Mouse (Mus musculus) kidney, embryonic 16.5 days (tissue): ENCODE data around the gene Pik3ip1. TPM values are rescaled to one million over a fixed set of nuclear protein-coding genes. Genes with fewer than 3 reads are reported as not detected.

Experiments used
- ATAC-seq: fragments of 200-750 bp; cut with Nextera tagmentation; 2 replicates; pipeline ENCODE4 v1.8.0; 2017; ENCODE audit warnings: moderate TSS enrichment; ENCODE audit not compliant: low FRiP score, low TSS enrichment
- H3K27ac ChIP-seq: fragments of 300-500 bp; sonication (generic); 2 replicates; pipeline ENCODE4 v1.5.1; 2014; ENCODE audit warnings: low read length
- H3K27me3 ChIP-seq: fragments of 300-500 bp; sonication (generic); 2 replicates; pipeline ENCODE4 v1.6.1; 2014; ENCODE audit warnings: low read length, control low read depth, mixed read lengths; ENCODE audit not compliant: insufficient read depth
- H3K36me3 ChIP-seq: fragments of 300-500 bp; sonication (generic); 2 replicates; pipeline ENCODE4 v1.6.1; 2014; ENCODE audit warnings: low read length, control low read depth, mixed read lengths; ENCODE audit not compliant: insufficient read depth
- H3K4me1 ChIP-seq: fragments of 300-500 bp; sonication (generic); 2 replicates; pipeline ENCODE4 v1.6.1; 2014; ENCODE audit warnings: low read length, control low read depth, mixed read lengths; ENCODE audit not compliant: insufficient read depth
- H3K4me2 ChIP-seq: fragments of 300-500 bp; sonication (generic); replicated peaks from 2 replicates; pipeline ENCODE4 v1.6.1; 2014; ENCODE audit warnings: low read depth, low read length
- H3K4me3 ChIP-seq: fragments of 300-500 bp; sonication (generic); 2 replicates; pipeline ENCODE4 v1.5.1; 2014; ENCODE audit warnings: mild to moderate bottlenecking, low read length
- H3K9ac ChIP-seq: fragments of 300-500 bp; sonication (generic); replicated peaks from 2 replicates; pipeline ENCODE4 v1.6.1; 2014; ENCODE audit warnings: low read length
- H3K9me3 ChIP-seq: fragments of 300-500 bp; sonication (generic); 2 replicates; pipeline ENCODE4 v1.6.1; 2016; ENCODE audit warnings: low read length, control low read depth
- WGBS: fragments of 180-500 bp; shearing (Covaris S2); extraction: QIAGEN DNeasy Blood & Tissue Kit; methylation state at CpG from one replicate; pipeline ENCODE4 v1.1.7; 2014; 5-methylcytosine and 5-hydroxymethylcytosine counted together
- polyA plus RNA-seq: library from polyadenylated mRNA; unstranded; fragments of >200 nt; fragmentation: Nextera tagmentation; extraction: Ambion mirVana; gene quantifications from 2 replicates; pipeline ENCODE4 v1.2.1, GENCODE M21; 2015

Pik3ip1 gene
- polyA plus RNA-seq, 1 experiment from 2014 or later = 10.5 TPM

- Histone ChIP-seq H3K9ac (0 out of 2 replicates have a peak overlapping the region, but pooled peaks have one; percentile 44), H3K36me3 (peaks cover 40% of the 10 kb centered on the region), H3K4me3 (no peak overlapping the region), H3K4me1 (peaks cover 24% of the 10 kb centered on the region), H3K27ac (peak overlapping the region; percentile 27; the same call in 1 of the 2 replicates), H3K27me3 (no peaks in the 10 kb centered on the region), H3K9me3 (no peaks in the 10 kb centered on the region), H3K4me2 (no peak overlapping the region)
- ATAC-seq = no peak
These were observed 17.6 kb downstream of the Pik3ip1 start for GRCm38 (mm10) chr11:3347835-3348195.

DNA sequence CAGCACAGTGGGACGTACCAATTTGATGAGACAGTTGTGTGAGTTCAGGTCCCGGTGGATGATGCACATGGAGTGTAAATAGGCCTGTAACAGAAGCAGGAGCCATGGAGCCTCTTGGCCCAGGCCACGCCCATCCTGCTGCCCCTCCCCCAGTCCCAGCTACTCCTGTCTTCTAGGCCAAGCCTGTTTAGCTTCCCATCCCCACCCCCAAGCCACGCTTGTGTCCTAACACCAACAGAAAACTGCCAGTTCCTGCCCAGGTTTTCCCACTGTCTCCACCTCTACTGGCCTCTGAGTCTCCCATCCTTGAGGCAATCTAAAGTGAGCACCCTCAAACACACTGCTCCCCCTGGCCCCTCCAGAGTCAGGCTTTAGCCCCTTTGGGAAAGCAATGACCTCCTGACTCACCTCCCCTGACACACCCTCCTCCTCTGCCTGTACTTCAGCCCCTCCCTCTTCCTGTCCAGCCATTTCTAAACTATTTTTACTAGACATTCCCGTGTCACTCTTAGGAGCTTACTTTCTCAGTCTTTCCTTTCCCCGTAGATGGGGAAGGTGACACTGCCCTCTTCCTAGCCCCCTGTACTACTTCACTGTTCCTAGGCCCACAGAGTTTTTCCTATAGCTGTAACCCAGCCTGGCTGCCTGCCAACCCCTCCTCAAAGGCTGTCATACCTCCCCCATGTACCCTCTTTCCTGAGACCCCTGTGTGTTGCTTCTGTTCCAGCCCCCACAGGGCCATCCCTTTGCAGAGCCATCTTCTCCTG is 18.6 kb downstream of the Pik3ip1 start:
- H3K9ac ChIP-seq = peak overlapping the region; percentile 44; the same call in 1 of the 2 replicates
- H3K36me3 ChIP-seq = peaks cover 41% of the 10 kb centered on the region
- no peak overlapping the region for H3K4me2 ChIP-seq
- peaks cover 24% of the 10 kb centered on the region for H3K4me1 ChIP-seq
- peak; percentile 21; the same call in 1 of the 2 replicates for ATAC-seq
- 22% methylated on average over 6 of the region's 6 CpGs for WGBS
- no peak overlapping the region for H3K4me3 ChIP-seq
- no peaks in the 10 kb centered on the region for H3K27me3 ChIP-seq
- peak overlapping the region; percentile 63 for H3K27ac ChIP-seq
- no peaks in the 10 kb centered on the region for H3K9me3 ChIP-seq

DNA sequence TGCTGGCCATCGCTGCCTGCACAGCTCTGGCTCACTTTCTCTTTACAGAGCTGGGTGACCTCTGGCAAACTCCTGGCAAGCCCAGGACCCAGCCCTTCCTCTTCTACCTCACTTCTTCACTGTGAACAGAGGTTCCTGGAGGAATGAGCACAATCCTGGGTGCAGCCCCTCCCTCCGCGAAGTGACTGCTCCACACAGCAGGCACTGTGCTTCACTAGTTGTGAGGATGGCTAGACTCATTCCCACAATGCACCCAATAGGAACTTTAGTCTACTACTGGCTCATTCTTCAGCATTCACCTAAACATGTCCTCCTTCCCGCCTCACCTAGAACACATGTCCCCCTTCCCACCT is 19.1 kb downstream of the Pik3ip1 start:
- Histone ChIP-seq H3K27ac (peak overlapping the region; percentile 63), H3K27me3 (no peaks in the 10 kb centered on the region), H3K4me1 (peaks cover 24% of the 10 kb centered on the region), H3K4me3 (no peak overlapping the region), H3K9me3 (no peaks in the 10 kb centered on the region), H3K4me2 (no peak overlapping the region), H3K9ac (peak overlapping the region; percentile 44; the same call in 1 of the 2 replicates), H3K36me3 (peaks cover 42% of the 10 kb centered on the region)
- 80% methylated on average over 4 of the region's 4 CpGs for WGBS
- 0 out of 2 replicates have a peak, but pooled peaks have one; percentile 3 for ATAC-seq

DNA sequence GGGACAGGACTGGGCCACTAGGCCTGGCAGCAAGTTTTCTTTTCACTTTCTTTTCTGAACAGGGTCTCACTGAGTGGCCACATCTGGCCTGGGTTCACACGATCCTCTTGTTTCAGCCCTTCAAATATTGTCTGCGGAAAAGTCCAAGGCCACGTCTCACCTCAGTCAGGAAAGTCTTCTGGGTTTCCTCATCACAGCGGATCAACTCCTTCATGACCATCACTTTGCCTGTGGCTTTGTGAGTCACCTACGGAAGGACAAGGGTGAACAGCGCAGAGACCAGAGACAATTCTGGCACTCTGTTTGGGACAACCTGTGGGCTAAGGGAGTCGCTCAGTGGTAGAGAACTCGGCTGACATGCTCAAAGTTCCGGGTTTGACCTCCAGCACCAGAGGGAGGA is 21.9 kb downstream of the Pik3ip1 start:
- Histone ChIP-seq H3K4me3 (no peak overlapping the region), H3K9me3 (no peaks in the 10 kb centered on the region), H3K27ac (no peak overlapping the region), H3K36me3 (peaks cover 38% of the 10 kb centered on the region), H3K27me3 (no peaks in the 10 kb centered on the region), H3K4me2 (no peak overlapping the region), H3K4me1 (peaks cover 21% of the 10 kb centered on the region), H3K9ac (no peak overlapping the region)
- 91% methylated on average over 9 of the region's 9 CpGs for WGBS
- ATAC-seq = no peak

DNA sequence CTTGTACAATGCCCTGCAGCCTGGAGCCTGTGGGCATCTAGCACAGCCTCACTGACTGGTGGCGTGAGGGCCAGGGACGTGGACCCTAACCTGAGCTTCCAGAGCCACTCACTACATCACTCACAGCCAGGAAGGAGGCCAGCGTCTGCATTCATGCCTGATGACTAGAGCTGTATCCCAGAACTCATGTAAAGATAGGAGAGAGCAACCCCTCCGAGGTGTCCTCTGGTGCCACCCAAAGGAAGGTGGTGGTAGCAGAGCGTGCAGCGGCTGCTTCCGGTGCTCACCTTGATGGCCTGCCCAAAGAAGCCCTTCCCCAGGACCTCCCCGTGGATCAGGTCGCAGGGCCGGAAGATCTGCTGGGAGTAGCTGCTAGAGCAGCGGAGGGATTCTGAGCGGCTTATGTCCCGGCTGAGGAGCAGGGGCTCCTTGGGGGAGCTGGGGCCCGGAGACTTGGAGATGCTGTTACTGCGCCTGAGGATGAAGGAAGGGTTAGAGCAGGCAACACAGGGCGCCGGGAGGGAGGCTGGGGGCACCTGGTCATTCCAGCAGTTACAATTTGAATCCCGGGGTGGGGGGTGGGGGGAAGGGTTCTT is 22.9 kb downstream of the Pik3ip1 start:
- peak; percentile 16; the same call in 1 of the 2 replicates for ATAC-seq
- Histone ChIP-seq H3K4me3 (no peak overlapping the region), H3K9ac (no peak overlapping the region), H3K4me1 (peaks cover 14% of the 10 kb centered on the region), H3K4me2 (no peak overlapping the region), H3K9me3 (no peaks in the 10 kb centered on the region), H3K27ac (no peak overlapping the region), H3K36me3 (peaks cover 45% of the 10 kb centered on the region), H3K27me3 (no peaks in the 10 kb centered on the region)
- WGBS = 44% methylated on average over 18 of the region's 18 CpGs

- H3K9me3 ChIP-seq = peaks cover 5% of the 10 kb centered on the region; the same call in 1 of the 2 replicates
- no peak overlapping the region for H3K27ac ChIP-seq
- ATAC-seq = no peak
- H3K27me3 ChIP-seq = no peaks in the 10 kb centered on the region
- H3K4me1 ChIP-seq = no peaks in the 10 kb centered on the region
- no peak overlapping the region for H3K4me3 ChIP-seq
- WGBS = 66% methylated on average over 3 of the region's 3 CpGs
- no peak overlapping the region for H3K9ac ChIP-seq
- H3K4me2 ChIP-seq = no peak overlapping the region
- H3K36me3 ChIP-seq = peaks cover 24% of the 10 kb centered on the region
These were observed 32.7 kb downstream of the Pik3ip1 start for GRCm38 (mm10) chr11:3362854-3363253.

DNA sequence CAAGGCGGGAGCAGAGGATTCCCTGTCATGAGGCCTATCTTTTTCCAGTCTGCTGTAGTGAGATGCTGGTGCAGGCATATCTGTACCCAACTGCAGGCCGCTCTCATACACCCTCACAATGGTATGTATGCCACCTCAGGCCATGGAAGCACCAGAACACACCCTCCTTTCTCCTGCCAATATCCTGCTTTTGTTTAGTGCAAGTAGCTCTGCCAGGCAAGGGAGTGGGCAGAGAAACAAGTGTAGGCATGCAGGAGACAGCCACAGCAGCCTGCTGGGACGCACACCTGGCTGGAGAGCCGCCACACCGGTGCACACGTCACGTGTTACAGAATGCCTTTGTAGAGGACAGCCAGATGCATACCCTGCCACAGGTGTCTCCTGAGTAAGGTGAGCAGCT is 36.2 kb downstream of the Pik3ip1 start:
- Histone ChIP-seq H3K9ac (no peak overlapping the region), H3K4me2 (no peak overlapping the region), H3K27me3 (no peaks in the 10 kb centered on the region), H3K4me3 (no peak overlapping the region), H3K36me3 (no peaks in the 10 kb centered on the region), H3K4me1 (peaks cover 18% of the 10 kb centered on the region), H3K9me3 (peaks cover 5% of the 10 kb centered on the region; the same call in 1 of the 2 replicates), H3K27ac (no peak overlapping the region)
- no peak for ATAC-seq
- WGBS = 80% methylated on average over 7 of the region's 7 CpGs

DNA sequence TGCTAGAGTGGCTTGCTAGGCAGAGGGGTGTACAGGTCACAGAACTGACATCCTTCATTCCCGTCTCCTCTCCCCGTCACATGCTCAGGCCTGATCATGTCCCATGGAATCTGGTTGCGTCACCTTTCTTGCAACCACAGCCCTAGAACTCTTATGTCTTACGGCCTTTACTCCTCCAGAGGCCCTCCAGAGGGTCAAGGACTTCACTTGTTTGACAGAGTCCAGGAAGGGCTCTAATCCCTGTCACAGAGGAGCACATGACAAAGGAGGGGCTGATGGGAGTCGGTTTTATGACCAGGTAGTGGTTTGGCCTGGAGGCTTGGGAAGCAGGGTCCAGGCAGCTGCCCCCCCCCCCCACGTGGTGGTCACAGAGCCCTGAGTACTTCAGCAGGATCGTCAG is 38.8 kb downstream of the Pik3ip1 start:
- WGBS = 46% methylated on average over 7 of the region's 7 CpGs
- Histone ChIP-seq H3K4me2 (no peak overlapping the region), H3K4me3 (no peak overlapping the region), H3K27ac (no peak overlapping the region), H3K4me1 (peaks cover 34% of the 10 kb centered on the region), H3K9me3 (no peaks in the 10 kb centered on the region), H3K9ac (no peak overlapping the region), H3K27me3 (no peaks in the 10 kb centered on the region), H3K36me3 (no peaks in the 10 kb centered on the region)
- no peak for ATAC-seq

DNA sequence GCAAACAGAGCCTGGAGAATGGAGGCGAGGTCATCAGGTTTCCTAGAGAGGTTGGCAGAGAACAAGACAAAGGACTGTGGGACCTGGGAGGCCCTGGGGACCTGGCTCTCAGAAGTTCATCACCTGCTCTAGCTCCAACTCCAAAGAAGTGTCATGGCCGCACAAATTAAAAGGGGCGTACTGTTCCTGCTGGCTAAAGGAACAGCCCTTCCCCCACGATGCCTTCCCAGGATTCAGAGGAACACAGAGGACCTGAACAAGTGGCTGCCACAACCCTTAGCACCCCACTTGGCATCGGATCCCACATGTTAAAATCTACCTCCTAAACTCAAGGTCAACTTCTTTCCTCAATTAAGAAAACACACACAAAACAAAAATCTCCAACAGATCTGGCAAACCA is 39.2 kb downstream of the Pik3ip1 start:
- Histone ChIP-seq H3K4me2 (no peak overlapping the region), H3K9me3 (no peaks in the 10 kb centered on the region), H3K27ac (no peak overlapping the region), H3K4me3 (no peak overlapping the region), H3K36me3 (no peaks in the 10 kb centered on the region), H3K9ac (no peak overlapping the region), H3K27me3 (no peaks in the 10 kb centered on the region), H3K4me1 (peaks cover 38% of the 10 kb centered on the region)
- ATAC-seq = no peak
- WGBS = 76% methylated on average over 5 of the region's 5 CpGs

GRCm38 (mm10) chr11:3370162-3370561 is 40.0 kb downstream of the Pik3ip1 start:
- Histone ChIP-seq H3K36me3 (no peaks in the 10 kb centered on the region), H3K27ac (no peak overlapping the region), H3K9me3 (no peaks in the 10 kb centered on the region), H3K9ac (peak overlapping the region; percentile 63; the same call in 1 of the 2 replicates), H3K4me1 (peaks cover 45% of the 10 kb centered on the region), H3K4me3 (peak overlapping the region; percentile 60; the same call in 1 of the 2 replicates), H3K27me3 (no peaks in the 10 kb centered on the region), H3K4me2 (peak overlapping the region; percentile 89; the same call in 1 of the 2 replicates)
- ATAC-seq = no peak
- 84% methylated on average over 2 of the region's 2 CpGs for WGBS
